Mouse (Mus musculus): ENCODE results near the gene Tnfaip3.

Gene Tnfaip3

DNA sequence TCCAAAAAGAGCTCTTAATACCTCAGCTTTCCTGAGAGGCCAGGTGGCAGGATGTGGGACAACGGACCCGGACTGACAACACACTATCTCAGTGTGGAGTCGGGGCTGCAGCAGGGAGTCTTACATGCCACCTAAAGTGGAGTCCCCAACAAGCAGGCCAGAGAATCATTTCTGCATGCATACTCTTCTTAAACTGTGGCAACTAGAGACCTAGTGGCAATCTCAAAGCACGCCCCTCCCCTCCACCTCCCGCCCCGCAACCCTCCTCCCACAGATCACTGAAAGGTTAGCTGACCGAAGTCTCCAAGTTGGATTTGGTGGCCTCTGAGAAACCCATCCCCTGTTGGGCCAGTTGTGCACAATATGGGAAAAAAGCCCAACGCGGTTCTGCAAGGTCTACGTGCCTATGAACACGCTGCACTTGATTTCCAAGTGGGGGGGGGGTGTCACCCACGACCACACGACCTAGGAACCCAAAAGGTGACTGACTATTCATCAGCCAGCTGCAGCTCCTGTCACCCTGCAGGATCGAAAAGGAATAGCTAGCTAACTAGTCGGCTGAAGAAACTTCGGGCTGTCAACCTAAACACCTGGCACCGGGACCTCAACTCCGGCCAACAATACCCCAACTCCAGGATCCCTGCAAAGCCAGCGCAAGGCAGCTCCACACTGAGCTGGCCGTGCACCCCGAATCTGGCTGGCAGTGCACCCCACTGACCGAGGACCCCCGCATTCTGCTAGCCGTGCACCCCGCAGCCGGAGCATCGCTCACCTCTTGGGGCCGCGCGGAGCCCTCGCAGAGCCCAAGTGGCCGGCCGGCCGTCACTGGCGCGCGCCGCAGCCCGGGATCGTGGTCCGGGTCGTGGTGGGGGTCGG lies 838 bp downstream of the Tnfaip3 start:
- DNase-seq (ENCODE audit: low spot score): peak; percentile 13

DNA sequence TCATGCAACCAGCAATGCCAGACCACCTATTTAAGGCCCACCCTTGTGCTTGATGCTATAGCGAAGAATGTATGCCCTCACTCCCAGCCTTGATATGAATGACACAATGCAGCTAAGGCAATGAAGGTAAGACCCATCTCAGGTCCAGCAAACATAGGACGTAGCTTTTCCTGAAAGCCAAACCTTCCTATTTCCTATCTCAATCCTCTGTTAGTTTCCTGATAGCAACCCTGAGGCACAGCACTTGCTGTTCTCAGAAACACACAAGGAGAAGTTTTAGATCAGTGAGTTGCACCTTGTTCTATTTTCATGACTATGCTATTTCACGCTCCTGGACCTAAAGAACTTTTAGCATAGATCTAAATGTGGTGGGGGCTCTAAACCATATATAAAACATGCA lies 2.1 kb downstream of the Tnfaip3 start:
- DNase-seq (ENCODE audit: low spot score): no peak

DNA sequence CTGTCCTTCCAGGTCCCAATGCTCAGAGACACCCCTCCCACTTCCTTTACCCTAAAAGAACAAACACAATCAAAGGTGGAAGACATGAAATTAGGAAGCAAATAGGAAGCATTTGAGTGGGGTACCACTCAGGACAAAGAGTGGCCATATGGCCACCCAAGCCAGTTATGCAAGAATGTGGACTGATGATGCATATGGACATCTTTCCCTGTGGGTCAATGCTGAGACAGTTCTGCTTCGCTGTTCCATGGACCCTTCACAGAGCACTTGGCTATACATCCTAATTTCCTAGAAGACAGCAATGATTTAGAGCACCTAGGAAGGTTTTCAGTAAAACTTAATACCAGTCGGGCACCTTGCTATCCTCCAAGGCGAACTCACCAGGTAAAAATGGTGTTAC lies 2.8 kb downstream of the Tnfaip3 start:
- DNase-seq (ENCODE audit: low spot score): no peak

DNA sequence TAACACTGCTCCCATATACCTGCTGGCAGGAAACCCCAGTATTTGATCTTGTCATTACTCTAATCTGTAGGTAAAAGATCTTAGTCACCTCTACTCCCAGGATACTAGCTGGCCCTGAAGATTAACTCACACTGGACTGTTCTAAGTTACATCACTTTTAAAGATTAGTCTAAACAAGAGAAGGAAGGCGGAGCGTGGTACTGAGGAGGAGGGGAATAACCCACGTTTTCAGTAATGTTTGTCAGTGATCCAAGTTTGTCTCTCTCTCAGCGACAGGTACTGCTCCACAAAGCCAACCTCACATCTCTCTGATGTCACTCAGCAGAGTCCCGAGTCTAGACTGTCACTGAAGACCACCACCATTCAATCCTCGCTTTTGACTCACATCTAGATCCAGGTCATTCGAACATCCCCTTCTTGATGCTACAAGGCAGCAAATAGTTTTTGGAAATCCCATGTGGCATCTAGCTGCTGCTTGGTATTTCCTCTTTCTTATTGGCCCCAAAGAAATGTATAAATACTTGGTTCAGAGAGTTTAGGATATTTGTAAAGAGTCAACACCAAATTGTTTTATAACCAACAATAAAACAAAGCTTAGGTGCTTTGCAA lies 3.5 kb downstream of the Tnfaip3 start:
- no peak for DNase-seq (ENCODE audit: low spot score)

DNA sequence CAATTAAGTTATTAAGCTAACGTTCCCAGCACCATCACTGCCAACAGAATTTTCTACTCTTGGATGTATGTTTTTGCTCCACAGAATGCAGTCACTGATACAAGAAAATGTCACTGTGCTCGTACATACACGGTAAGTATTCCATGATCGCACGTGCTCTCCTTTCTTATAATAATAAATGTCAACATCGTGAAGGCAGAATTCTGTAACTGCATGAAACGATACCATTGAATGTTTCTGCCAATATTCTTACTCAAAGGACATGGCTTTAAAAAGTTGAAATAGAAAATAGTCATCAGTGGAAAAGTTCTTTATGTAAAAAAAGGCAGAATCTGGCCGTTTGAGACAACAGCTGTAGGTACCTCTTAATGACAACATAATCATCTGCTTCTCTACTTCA lies 5.0 kb downstream of the Tnfaip3 start:
- no peak for DNase-seq (ENCODE audit: low spot score)

DNA sequence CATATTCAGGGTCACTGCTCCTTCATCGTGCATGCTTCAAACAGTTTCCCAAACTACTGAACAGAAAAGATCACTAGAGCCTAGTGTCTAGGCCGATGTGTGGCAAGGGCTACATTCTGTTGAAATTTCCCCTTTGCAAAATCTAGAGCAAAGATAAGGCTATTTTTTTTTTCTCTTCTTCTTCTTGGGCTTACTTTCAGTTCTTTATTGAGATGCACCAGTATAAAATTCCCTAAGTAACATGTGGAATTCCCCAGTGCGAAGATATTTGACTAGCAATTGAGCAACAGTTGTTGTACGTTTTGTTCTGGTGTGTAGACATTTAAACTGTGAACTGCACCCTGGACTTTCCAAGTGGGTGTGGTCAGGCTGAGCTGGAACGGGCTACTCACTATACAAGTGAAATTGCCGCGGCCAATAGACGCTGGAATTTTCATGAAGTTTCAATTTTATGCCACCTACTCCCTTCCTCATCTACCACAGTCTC lies 6.2 kb downstream of the Tnfaip3 start:
- DNase-seq (ENCODE audit: low spot score): no peak

DNA sequence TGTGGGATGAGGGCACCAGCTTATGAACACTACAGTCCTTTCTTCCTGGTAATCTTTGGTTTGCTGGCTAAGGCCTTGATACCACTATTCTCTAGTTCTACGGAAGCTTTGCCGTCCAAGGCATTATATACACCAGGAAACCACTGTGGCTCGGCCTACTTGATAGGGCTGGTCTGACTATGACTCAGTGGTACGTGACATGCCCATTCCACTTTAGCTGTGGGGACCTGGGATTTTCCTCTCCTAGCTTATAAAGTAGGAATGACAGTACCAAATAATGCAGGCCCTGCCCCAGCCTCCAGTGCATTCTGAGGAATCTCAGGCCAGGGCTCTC lies 6.9 kb downstream of the Tnfaip3 start:
- DNase-seq (ENCODE audit: low spot score): no peak

DNA sequence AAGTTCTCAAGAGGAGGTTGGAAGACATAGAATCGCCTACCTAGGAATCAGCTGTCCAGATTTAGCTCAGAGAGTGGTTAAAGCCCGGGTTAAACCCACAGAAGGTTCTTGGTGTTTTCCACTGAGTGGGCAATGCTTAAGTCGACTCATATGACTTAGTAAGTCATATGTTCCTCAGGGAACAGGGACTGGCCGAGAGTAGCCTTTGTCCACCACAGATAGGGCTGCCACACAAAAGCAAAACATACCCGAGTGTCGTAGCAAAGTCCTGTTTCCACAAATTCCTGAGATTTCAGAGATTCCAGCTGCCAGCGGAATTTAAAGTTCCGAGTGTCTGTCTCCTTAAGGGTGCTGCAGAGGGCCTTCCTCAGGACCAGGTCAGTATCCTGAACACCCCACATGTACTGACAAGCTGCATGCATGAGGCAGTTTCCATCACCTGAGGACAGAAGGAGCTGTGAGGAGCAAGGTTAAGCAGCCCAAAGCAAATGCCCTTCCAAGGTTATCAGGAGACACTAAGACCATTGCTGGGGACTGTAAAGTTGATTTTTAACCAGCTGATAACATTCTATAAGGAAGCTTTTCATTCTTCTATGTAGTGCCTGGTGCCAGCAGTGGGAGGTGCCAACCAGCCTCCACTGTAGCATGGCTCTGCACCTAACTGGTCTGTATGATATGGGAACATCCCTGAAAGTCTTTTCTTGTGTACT lies 7.4 kb downstream of the Tnfaip3 start:
- no peak for DNase-seq (ENCODE audit: low spot score)

DNA sequence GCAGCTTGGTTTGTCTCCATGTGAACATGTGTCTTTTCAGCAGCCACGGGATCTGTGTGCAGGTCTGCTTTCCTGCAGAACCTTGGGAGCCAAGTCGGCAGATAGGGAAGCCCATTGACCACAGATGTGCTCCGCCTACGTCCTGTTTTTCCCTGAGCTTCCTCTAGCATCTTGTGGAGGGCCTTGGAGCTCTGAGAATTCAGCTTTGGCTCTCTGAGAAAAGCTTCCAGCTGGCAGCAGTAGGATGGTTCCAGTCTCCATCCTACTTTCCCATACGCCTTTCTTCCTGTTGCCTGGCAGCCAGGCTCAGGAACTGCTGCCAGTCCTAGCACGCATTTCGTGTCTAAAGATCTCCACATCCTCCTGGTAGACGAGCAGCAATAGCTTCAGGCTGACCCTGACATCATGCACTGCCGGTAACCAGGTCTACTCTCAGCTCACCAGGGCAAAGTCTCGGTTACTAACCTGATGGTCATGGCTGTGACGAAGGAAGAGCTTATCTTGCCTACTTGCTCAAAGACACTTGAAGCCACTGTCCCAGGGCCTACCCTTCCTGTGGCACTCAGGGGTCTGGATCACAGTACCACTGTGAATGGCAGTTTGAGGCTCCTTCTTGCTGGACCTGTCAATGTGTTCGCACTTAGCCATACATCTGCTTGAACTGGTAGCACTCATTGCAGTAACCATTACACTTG lies 13.2 kb downstream of the Tnfaip3 start:
- DNase-seq (ENCODE audit: low spot score): no peak

DNA sequence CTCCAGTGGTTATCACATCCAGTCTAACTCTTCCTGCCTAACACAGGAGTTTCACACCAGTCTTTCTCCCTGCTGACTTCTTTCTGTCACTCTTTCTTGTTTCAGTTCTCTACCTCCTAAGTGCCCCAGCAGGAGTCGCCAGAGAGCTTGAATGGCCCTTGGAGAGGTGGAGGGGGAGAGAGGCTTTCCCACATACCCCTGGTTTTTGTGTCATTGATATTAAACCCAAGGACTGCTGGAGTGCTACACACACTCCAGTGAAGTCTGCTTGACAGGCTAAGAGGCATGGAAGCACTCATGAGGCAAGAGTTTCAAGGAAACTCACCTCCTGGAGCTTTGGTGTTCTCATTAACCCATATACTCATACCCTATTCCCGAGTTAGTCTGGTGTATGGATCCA lies 16.0 kb downstream of the Tnfaip3 start:
- no peak for DNase-seq (ENCODE audit: low spot score)

DNA sequence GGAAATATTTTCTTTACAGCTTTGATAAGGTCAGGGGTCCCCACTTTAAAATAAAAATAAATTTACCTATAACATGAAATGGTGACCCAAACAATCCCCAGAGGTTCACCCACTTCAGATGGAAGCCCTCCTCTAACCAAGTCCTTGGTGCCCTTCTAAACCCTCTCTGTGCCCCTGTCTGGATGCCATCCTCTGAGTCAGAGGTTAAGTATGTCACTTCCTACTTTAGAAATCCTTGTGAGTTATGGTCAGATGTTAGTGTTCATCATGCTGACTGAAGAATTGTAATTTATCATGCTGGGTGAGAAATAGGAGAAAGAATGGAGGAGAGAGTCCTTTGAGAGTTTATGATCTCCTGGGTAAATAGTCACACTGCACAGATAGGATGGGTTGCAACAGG lies 19.1 kb downstream of the Tnfaip3 start:
- DNase-seq (ENCODE audit: low spot score): no peak

DNA sequence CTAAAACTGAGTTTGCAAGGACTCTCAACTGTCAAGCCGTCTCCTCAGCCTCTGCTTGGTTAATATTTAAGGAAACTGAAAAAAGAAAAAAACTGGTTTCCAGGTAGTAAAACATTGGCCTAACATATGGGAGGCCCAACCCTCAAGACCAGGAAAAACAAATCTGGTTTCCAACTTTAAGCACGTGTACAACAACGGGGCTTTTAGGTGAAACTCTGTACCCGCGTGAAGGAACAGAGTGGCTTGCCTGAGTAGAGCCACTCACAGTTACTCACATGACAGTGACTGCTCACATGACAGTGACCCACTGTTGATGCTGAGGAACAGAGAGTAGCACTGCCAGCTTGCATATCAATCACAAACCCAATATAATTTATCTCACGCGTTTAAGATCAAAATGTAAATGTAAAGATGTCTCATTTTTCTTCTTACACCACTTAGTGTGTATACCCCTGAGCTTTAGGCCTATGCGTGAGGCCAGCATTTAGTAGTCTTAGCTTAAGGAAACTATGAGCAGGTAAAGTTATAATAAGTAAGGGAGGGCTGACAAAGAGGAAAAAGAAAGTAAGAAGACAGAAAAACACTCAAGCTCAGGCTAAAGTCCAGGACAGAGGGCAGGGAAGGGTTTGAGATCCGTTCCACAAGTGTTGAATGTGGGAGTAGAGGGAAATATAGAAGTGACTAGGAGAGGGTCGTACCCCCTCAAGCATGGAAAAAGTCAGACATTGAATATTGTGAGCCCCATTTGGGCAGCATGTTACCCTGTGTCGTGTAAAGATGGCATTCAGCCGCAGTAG lies 19.8 kb downstream of the Tnfaip3 start:
- no peak for DNase-seq (ENCODE audit: low spot score)

DNA sequence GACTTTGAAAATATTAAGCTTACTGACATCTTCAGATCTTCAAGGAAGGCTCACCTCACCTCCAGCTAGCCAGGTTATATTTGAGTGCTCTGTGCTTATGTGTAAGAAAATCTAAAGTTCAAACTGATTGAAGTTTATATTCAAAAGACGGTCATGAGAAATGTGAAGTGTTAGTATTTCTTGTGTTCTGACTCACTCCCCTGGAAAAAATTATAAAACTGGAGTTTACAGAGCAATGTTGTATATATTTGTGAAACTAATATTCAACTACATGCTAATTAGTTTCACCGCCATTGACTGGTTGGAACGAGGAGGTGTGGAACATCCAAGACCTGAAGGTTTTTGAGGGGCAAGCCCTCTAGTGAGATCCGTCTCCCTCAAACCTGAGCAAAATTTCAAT lies 22.5 kb downstream of the Tnfaip3 start:
- DNase-seq (ENCODE audit: low spot score): no peak

DNA sequence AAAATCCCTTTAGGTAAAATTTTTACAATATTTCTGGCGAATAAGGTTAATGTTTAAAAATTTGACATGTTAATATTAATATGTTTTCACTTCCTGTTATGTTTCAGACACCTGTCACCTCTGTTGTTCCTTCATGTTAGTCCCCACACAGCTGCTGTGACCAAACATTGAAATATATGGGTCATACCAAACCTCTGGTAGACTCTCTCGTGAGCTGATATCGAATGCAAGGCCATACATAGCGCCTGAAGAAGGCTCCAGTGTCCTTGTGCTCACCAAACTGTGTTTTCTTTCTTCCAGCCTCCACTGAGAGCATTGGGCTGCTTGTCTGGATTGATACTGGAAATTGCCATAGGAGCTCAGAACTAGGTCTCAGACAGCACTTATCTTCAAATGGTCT lies 24.4 kb downstream of the Tnfaip3 start:
- DNase-seq (ENCODE audit: low spot score): no peak

DNA sequence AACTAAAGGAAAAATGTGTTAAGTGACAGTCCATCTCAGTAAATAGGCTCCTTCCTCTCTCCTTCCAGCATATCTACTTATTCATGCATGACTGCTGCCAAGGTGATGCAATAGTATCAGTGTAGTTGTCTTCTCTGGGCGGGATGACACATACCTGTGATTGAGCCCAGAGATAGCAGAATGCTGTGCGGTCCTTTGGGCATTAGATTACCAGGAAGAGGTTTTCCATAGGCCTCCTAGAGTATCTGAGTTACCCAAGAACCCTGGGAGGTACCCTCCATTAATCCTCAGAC lies 27.6 kb downstream of the Tnfaip3 start:
- DNase-seq (ENCODE audit: low spot score): no peak

DNA sequence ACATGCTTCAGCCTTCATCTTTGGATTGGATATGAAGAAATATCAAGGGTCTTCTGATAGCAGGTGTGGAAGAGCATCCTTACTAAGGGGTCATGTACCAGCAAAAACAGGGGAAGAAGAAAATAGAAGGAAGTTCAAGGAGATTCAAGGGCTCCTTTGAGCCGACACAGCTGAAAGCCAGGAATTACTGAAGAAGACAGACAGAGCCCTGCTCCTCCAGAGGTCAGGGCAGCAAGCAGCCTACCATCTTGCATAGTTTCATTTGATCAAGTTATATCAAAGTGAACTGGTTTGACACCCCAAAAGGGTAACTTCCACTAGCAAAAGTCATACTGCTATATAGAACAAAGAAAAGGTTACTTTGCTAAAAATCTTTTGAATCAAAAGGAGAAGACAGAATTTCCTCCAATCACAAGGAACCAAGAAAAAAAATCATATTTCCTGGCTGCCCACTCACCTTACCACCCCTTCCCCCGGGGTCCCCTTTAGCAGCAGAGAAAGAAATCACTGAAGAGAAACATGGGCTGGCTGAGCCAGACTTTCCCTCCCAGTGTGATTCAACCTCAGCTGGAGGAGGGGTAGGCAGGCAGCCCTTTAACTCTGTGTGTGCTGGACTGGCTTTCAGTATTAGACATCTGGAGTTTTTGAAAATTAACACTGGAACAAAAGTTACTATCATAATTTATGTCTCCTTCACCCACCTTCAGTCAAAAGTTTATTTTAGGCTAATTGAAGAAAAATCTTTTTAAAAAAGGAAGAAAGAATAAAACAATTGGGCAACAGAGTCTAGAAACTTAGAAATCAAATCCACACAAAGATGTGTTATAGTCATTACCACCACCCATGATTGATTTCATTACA lies 28.2 kb downstream of the Tnfaip3 start:
- no peak for DNase-seq (ENCODE audit: low spot score)

DNA sequence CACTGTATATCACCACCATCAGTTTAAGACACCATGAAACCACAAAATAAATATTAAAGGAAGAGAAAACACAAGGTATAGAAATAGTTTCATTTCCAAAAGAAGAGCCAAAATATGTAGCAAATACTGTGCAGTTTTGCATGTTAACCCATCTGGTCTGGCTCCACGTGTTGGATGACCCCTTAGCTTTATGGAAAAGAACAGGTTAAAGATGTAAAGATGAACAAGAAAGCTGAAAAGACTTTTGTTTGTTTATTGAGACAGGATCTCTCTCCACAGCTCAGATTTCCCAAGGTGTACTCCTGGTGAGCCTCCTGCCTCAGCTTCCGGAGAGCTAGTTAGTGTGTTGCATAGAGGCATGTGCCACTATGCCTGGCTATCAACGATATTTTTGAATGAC lies 29.9 kb downstream of the Tnfaip3 start:
- no peak for DNase-seq (ENCODE audit: low spot score)

DNA sequence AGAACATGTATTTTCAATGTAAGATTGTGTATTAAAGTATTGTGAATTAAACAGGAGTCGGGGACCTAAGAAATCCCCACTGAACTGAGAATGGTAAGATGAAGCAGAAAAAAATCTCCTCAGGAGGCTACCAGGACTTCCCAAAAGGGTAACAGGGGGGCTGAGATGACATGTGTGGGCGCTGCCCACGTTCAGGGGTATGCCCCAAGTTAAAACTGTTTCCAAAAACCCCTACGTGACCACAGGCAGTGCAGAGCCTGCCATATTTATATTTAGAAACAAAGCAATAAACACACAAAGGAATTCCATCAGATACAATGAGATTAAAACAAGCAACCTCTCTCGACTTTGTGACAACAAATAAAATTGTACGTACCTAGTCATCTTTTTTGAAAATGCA lies 31.9 kb downstream of the Tnfaip3 start:
- DNase-seq (ENCODE audit: low spot score): no peak

DNA sequence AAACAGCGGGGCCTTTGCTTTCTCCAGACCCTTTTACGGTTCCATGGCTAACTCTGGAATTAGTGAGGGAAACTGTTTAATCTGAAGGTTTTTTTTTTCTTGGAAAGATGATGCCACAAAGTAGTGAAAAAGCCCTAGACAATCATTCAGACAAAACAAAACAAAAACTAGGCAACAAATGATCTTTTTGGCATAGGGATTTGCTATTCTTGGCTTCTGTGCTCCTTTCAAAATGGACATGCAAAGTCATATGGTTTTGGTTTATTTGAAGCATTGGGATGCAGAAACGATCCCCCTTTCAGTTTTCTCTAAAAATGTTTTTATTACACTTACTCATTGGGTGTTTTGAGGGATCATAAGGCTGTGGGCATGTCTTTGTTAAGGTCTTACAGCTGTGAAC lies 41.0 kb downstream of the Tnfaip3 start:
- no peak for DNase-seq (ENCODE audit: low spot score)

DNA sequence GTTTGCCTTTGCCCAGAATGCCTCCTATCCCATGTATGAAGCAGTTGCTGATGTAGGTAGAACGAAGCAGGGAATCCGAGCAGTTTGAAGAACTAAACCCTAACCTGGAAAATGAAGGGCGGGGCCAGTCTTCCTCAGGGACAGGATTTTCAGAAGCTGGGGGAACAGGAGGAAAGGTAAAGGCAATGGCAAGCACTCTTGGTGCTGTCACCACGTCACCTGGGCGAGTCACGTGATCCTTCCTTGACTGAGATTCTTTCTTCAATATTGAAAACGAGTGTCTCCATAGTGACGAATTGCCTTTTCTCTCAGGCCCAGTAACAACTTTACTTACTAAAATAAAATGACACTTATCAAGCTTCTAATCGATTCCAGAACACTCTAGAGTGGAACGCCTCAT lies 48.6 kb downstream of the Tnfaip3 start:
- no peak for DNase-seq (ENCODE audit: low spot score)

DNA sequence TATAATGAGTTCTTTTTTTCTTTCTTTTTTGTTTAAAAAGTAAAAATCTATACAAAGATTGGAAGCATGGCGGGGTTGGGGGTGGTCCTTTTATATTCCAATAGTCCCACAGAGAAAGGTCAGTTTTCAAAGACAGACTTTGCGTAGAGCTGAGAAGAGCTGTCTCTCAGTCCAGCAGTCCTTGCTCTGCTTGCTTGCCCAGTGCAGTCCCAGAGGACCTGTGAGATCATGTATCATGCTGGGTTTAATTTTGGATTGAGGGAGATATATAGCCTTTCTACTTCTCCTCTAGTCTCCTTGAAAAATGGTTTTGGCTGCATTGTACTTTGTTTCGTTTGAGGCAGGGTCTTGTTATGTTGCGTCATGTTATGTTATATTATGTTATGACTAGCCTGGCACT lies 49.9 kb downstream of the Tnfaip3 start:
- DNase-seq (ENCODE audit: low spot score): no peak

All from urinary bladder, postnatal 10 days (tissue).